Mouse (Mus musculus): ENCODE data around the gene Carmil1. TPM values are rescaled to one million over a fixed set of nuclear protein-coding genes. Genes with fewer than 3 reads are reported as not detected.

The Carmil1 gene
- polyA plus RNA-seq, 1 experiment from 2014 or later = 17.5 TPM

DNA sequence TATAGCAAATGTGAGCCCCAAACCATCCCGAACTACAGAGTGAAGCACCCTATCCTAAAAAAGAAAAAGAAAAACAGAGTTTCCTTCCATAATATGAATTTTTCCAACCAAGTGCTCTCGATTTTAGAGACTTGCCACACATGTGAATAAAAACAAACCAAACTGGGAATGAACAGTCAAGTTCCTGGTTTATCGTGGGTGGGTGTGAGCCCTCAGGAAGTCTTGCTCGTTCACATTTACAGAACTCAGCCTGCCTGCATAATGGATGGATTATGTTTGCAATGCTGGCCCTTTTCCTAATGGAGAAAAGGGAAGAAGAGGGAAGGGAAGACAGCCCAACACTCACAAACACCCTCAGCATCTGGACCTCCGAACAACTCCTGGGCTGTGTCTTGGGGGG lies 32.7 kb downstream of the Carmil1 start:
- WGBS = 93% methylated on average over 5 of the region's 5 CpGs
- Histone ChIP-seq H3K9me3 (replicated peaks) (no peaks in the 10 kb centered on the region), H3K36me3 (no peaks in the 10 kb centered on the region), H3K27ac (replicated peaks) (no peak overlapping the region), H3K27me3 (ENCODE audit: low read depth, poor library complexity, severe bottlenecking) (no peaks in the 10 kb centered on the region), H3K4me1 (no peaks in the 10 kb centered on the region), H3K4me3 (no peak overlapping the region)
- no peak for DNase-seq (ENCODE audit: low spot score)

- DNase-seq (ENCODE audit: low spot score) = no peak
- 74% methylated on average over 3 of the region's 3 CpGs for WGBS
- H3K36me3 ChIP-seq = no peaks in the 10 kb centered on the region
- no peaks in the 10 kb centered on the region for H3K9me3 ChIP-seq (replicated peaks)
- H3K27ac ChIP-seq (replicated peaks) = no peak overlapping the region
- H3K27me3 ChIP-seq (ENCODE audit: low read depth, poor library complexity, severe bottlenecking) = no peaks in the 10 kb centered on the region
- no peak overlapping the region for H3K4me3 ChIP-seq
- no peaks in the 10 kb centered on the region for H3K4me1 ChIP-seq
Observed at GRCm38 (mm10) chr13:24247441-24247840, 33.2 kb downstream of the Carmil1 start.

DNA sequence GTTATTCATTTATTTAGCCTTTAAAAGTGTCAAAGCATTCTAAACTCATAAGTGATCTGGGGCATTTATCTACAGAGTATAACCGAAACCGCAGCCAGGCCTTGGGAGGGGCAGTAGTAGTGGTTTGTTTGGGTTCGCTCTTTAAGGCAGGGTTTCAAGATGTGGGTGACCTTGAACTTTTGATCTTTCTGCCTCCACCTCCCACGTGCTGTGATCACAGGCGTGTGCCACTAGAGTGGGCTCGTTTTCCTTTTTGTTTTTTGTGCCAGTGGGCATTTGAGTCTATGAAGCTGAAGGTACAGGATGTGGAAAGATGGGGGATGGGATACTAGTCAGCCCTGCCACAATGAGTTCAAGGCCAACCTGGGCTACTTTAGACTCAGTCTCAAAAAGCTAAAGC lies 34.3 kb downstream of the Carmil1 start:
- no peak overlapping the region for H3K4me3 ChIP-seq
- H3K36me3 ChIP-seq = no peaks in the 10 kb centered on the region
- WGBS = 93% methylated on average over 6 of the region's 6 CpGs
- H3K9me3 ChIP-seq (replicated peaks) = no peaks in the 10 kb centered on the region
- DNase-seq (ENCODE audit: low spot score) = no peak
- no peaks in the 10 kb centered on the region for H3K4me1 ChIP-seq
- no peaks in the 10 kb centered on the region for H3K27me3 ChIP-seq (ENCODE audit: low read depth, poor library complexity, severe bottlenecking)
- no peak overlapping the region for H3K27ac ChIP-seq (replicated peaks)

DNA sequence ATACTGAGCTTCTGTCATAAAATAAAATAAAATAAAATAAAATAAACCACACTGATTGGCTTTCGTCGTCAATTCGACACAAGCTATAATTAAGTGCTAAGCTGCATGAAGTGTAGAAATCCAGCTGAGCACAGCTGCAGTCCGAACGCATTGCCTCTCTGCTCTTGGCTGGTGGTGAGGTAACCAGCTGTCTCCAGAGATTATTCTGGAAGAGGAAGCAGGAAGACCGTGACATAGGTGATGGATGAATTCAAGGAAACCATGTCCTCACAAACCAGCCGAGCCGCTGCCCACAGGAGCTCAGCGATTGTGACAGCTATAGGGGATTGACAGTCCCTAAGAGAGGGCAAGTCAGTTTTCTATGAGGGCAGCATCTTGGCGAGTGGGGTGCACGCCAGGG lies 36.0 kb downstream of the Carmil1 start:
- H3K27ac ChIP-seq (replicated peaks) = no peak overlapping the region
- H3K27me3 ChIP-seq (ENCODE audit: low read depth, poor library complexity, severe bottlenecking) = no peaks in the 10 kb centered on the region
- WGBS = 85% methylated on average over 11 of the region's 11 CpGs
- no peaks in the 10 kb centered on the region for H3K9me3 ChIP-seq (replicated peaks)
- H3K36me3 ChIP-seq = no peaks in the 10 kb centered on the region
- H3K4me1 ChIP-seq = no peaks in the 10 kb centered on the region
- H3K4me3 ChIP-seq = no peak overlapping the region
- DNase-seq (ENCODE audit: low spot score) = no peak

- no peak overlapping the region for H3K27ac ChIP-seq (replicated peaks)
- 78% methylated on average over 4 of the region's 4 CpGs for WGBS
Observed at GRCm38 (mm10) chr13:24243964-24244363, 36.6 kb downstream of the Carmil1 start.

DNA sequence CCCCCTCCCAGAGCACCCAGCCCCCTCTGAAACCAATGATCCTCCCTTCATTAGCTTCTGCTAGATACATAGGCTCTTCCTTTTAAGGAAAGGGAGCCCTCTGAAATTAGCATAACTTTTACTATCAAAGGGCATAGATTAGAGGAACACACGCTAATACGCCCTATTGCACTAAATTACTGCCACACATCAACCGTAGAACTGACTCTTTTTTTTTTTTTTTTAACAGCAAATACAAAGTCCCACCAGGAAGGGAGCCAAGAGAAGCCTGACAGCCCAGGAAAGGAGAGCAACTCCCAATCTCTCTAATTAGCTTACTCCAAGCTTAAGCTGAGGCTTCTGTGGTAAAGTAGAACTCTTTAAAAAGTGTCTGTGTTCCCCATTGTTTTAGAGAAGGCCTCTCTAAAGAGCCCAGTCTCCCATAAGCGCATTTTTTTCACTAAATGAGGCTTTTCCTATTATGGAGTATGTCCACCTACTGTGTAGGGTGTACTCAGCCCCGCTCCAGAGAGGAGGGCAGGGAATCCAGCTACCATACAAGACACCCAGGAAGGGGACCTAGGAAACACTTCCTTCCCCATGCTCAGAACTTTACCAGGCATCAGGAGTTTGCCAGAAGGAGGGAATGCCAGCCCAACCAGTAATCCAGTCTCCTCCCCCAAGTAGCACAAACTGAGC lies 38.0 kb downstream of the Carmil1 start:
- 52% methylated on average over 5 of the region's 5 CpGs for WGBS
- H3K9me3 ChIP-seq (replicated peaks) = no peaks in the 10 kb centered on the region
- H3K4me3 ChIP-seq = no peak overlapping the region
- H3K36me3 ChIP-seq = no peaks in the 10 kb centered on the region
- no peak overlapping the region for H3K27ac ChIP-seq (replicated peaks)
- no peaks in the 10 kb centered on the region for H3K27me3 ChIP-seq (ENCODE audit: low read depth, poor library complexity, severe bottlenecking)
- H3K4me1 ChIP-seq = no peaks in the 10 kb centered on the region
- DNase-seq (ENCODE audit: low spot score) = no peak

More at GRCm38 (mm10) chr13:24243964-24244363, 36.6 kb downstream of the Carmil1 start:
- Histone ChIP-seq H3K27me3 (ENCODE audit: low read depth, poor library complexity, severe bottlenecking) (no peaks in the 10 kb centered on the region), H3K36me3 (no peaks in the 10 kb centered on the region), H3K4me3 (no peak overlapping the region), H3K4me1 (no peaks in the 10 kb centered on the region), H3K9me3 (replicated peaks) (no peaks in the 10 kb centered on the region)
- DNase-seq (ENCODE audit: low spot score) = no peak

DNA sequence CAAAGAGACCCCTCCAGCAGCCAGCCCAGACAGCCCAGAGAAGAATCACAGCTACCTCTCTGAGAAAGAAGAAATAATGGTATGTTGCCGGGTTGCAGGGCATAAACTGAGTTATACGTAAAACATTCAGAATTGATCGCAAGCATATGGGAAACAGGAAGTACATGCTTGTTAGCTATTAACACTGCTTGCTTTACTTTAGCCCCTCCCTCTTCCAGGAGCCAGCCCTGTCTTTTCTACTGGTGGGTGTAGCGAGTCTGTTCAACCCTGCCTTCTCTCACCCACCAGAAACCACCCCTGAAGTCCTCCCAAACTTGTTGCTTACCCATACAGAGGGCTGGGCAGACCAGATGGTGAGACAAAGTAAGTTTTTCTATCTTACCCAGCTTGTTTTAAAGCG lies 39.4 kb downstream of the Carmil1 start:
- no peak for DNase-seq (ENCODE audit: low spot score)
- 88% methylated on average over 5 of the region's 5 CpGs for WGBS
- Histone ChIP-seq H3K9me3 (replicated peaks) (no peaks in the 10 kb centered on the region), H3K27ac (replicated peaks) (no peak overlapping the region), H3K4me1 (no peaks in the 10 kb centered on the region), H3K4me3 (no peak overlapping the region), H3K36me3 (no peaks in the 10 kb centered on the region), H3K27me3 (ENCODE audit: low read depth, poor library complexity, severe bottlenecking) (no peaks in the 10 kb centered on the region)

DNA sequence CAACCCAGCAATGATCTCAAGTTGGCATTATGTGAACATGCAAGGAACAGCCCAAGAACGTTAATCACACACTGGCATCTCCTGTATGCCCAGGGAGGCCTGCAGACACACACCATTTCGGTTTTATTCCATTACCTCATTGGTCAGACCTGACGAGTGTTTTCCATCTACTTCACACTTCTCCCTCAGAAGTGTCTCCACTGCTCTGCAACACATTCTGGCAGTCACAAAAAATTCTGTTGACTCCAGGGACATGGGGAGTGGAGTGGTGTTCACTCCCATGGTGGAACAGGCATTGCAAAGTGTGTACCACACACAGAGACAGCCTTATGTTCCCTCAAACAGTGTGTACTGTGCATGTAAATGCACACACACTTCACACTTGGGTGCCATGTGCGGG lies 40.2 kb downstream of the Carmil1 start:
- H3K4me1 ChIP-seq = no peaks in the 10 kb centered on the region
- WGBS = 89% methylated on average over 4 of the region's 4 CpGs
- H3K9me3 ChIP-seq (replicated peaks) = no peaks in the 10 kb centered on the region
- H3K27ac ChIP-seq (replicated peaks) = no peak overlapping the region
- no peaks in the 10 kb centered on the region for H3K36me3 ChIP-seq
- DNase-seq (ENCODE audit: low spot score) = no peak
- H3K4me3 ChIP-seq = no peak overlapping the region
- no peaks in the 10 kb centered on the region for H3K27me3 ChIP-seq (ENCODE audit: low read depth, poor library complexity, severe bottlenecking)

DNA sequence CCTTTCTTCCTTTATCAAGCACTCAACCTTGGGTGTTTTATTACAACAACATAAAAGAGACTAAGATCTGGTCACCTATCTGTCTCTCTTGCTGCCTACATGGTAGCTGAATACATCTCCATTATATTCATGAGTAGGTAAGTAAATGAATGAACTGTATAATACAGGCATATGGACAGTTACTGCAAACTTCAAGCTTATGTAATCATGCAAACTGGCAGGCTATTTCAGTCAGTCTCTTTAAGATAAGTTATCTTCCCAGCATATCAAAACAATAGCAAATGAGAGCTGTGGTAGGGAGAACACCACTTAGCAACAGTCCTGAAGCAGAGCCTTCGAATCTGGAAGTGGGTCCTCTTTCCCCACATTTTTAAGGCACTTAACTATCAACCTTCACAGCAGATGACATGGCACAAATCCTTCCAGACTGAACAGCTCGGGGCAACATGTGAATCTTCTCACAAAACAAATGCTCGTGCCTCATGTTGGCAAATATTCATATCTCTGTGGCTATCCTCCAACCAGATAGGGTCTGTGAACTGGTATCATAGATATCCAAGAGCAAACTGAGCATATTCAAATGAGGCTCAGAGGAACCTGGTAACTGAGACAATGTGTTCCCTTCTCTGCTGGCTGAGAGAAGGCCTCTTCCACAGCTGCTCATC lies 42.0 kb downstream of the Carmil1 start:
- Histone ChIP-seq H3K4me3 (no peak overlapping the region), H3K9me3 (replicated peaks) (no peaks in the 10 kb centered on the region), H3K27me3 (ENCODE audit: low read depth, poor library complexity, severe bottlenecking) (no peaks in the 10 kb centered on the region), H3K27ac (replicated peaks) (no peak overlapping the region), H3K36me3 (no peaks in the 10 kb centered on the region), H3K4me1 (no peaks in the 10 kb centered on the region)
- DNase-seq (ENCODE audit: low spot score) = no peak
- WGBS = 86% methylated on average over 3 of the region's 3 CpGs

GRCm38 (mm10) chr13:24236736-24237135 lies 43.9 kb downstream of the Carmil1 start:
- Histone ChIP-seq H3K4me3 (no peak overlapping the region), H3K36me3 (no peaks in the 10 kb centered on the region), H3K27ac (replicated peaks) (no peak overlapping the region), H3K9me3 (replicated peaks) (no peaks in the 10 kb centered on the region), H3K27me3 (ENCODE audit: low read depth, poor library complexity, severe bottlenecking) (no peaks in the 10 kb centered on the region), H3K4me1 (no peaks in the 10 kb centered on the region)
- WGBS = 91% methylated on average over 4 of the region's 4 CpGs
- no peak for DNase-seq (ENCODE audit: low spot score)

DNA sequence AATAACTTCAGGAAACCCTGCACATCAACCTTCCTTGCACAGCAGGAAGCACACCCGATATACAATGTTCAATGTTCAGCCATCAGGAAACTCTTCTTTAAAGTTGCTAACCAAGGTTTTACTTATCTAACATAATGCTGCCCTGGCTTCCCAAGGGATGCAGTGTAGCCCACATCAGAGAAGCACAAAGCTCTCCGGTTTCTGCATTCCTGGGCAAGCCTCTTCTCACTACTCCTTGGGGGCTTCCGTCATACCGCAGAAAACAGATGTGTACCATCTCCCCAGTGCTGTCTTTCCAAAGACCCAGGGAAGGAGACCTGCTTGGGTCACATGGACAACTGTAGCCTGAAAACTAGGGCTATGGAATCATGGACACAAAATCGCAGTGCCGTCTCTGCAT lies 47.8 kb downstream of the Carmil1 start:
- H3K27ac ChIP-seq (replicated peaks) = no peak overlapping the region
- H3K36me3 ChIP-seq = no peaks in the 10 kb centered on the region
- no peak for DNase-seq (ENCODE audit: low spot score)
- H3K27me3 ChIP-seq (ENCODE audit: low read depth, poor library complexity, severe bottlenecking) = no peaks in the 10 kb centered on the region
- H3K4me1 ChIP-seq = no peaks in the 10 kb centered on the region
- no peak overlapping the region for H3K4me3 ChIP-seq
- H3K9me3 ChIP-seq (replicated peaks) = peaks cover 7% of the 10 kb centered on the region
- 88% methylated on average over 6 of the region's 6 CpGs for WGBS

GRCm38 (mm10) chr13:24231746-24232483 lies 48.7 kb downstream of the Carmil1 start:
- peaks cover 7% of the 10 kb centered on the region for H3K9me3 ChIP-seq (replicated peaks)
- no peaks in the 10 kb centered on the region for H3K36me3 ChIP-seq
- no peak overlapping the region for H3K4me3 ChIP-seq
- H3K27me3 ChIP-seq (ENCODE audit: low read depth, poor library complexity, severe bottlenecking) = no peaks in the 10 kb centered on the region
- DNase-seq (ENCODE audit: low spot score) = no peak
- H3K27ac ChIP-seq (replicated peaks) = no peak overlapping the region
- 94% methylated on average over 10 of the region's 10 CpGs for WGBS
- no peaks in the 10 kb centered on the region for H3K4me1 ChIP-seq

DNA sequence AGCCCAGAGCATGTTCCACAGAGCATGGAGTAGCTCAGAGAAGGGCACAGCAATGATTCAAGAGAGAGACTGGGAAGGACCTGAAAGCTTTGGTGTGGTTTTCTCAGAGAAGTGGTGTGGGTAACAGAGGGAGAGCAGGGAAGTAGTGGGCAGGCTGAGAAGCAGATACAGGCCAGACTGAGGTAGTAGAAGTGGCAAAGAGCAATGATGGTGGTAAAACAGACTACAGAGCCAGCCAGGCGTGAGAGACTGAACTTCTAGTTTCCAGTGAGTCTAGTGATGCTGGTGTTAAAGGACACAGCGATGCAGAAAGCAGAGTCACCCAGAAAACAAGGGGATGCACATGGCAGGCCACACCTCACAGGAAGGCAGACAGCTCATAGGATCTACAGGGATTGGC lies 49.4 kb downstream of the Carmil1 start:
- H3K36me3 ChIP-seq = no peaks in the 10 kb centered on the region
- no peak overlapping the region for H3K27ac ChIP-seq (replicated peaks)
- H3K4me3 ChIP-seq = no peak overlapping the region
- DNase-seq (ENCODE audit: low spot score) = no peak
- H3K9me3 ChIP-seq (replicated peaks) = peaks cover 11% of the 10 kb centered on the region
- 91% methylated on average over 2 of the region's 2 CpGs for WGBS
- H3K4me1 ChIP-seq = no peaks in the 10 kb centered on the region
- no peaks in the 10 kb centered on the region for H3K27me3 ChIP-seq (ENCODE audit: low read depth, poor library complexity, severe bottlenecking)

All from midbrain, embryonic 10.5 days (tissue).